Mouse (Mus musculus) macrophage (primary cell): ENCODE results near the gene Chat. TPM values are rescaled to one million over a fixed set of nuclear protein-coding genes. Genes with fewer than 3 reads are reported as not detected.

Source experiments
- polyA plus RNA-seq: library from polyadenylated mRNA; stranded (reverse); fragments of 250-400 nt; gene quantifications from 3 replicates; pipeline ENCODE4 v1.2.4, GENCODE M21; 2018; ENCODE audit warnings: inconsistent platforms

Chat gene
- polyA plus RNA-seq, 1 experiment from 2014 or later, result not detected

Other genes starting within 250 kb of the Chat start
- gene Ogdhl, start 144.0 kb downstream of the Chat start, polyA plus RNA-seq, result 0.07 to 0.14 TPM in 2 of 3 replicates, not detected in the other
- gene 1700024G13Rik, start 77.6 kb downstream of the Chat start, polyA plus RNA-seq, result not detected in 3 replicates
- gene Slc18a3, start 1.1 kb downstream of the Chat start, polyA plus RNA-seq, result not detected in 3 replicates
- 2.9 to 4.7 TPM (median 3.1 TPM) in 3 replicates for gene Ercc6, start 47.5 kb upstream of the Chat start, polyA plus RNA-seq
- not detected in 3 replicates for gene Prrxl1, start 133.4 kb upstream of the Chat start, polyA plus RNA-seq
- gene 3425401B19Rik, start 219.3 kb upstream of the Chat start, polyA plus RNA-seq, result not detected in 3 replicates